ENCODE assay signal across 25 mouse cellular contexts in genomic region chr10:90685367-90685766, GRCm38 (mm10).
"Had no signal": no experiment of that assay in that cellular context is flagged by ENCODE, and none has a peak within 500 bp of the region (broad histone marks: within the 10 kb centered on the region; RNA-seq: fewer than 3 reads in every experiment).

No protein-coding gene starts in this region.

- H3K4me2 ChIP-seq: heart, embryonic 12.5 days; hindbrain, embryonic 12.5 days; hindbrain, embryonic 14.5 days; intestine, embryonic 15.5 days; liver, embryonic 11.5 days; liver, embryonic 13.5 days; liver, embryonic 15.5 days had no signal

- ATAC-seq: hindbrain, embryonic 16.5 days; inflammation-experienced regulatory T-cells, adult 6 months; intestine, embryonic 15.5 days; intestine, postnatal 0 days; liver, postnatal 0 days had no signal

- H3K4me1 ChIP-seq: heart, embryonic 10.5 days; heart, embryonic 12.5 days; intestine, embryonic 15.5 days; liver, embryonic 13.5 days; liver, embryonic 15.5 days had no signal

- DNase-seq: gastrocnemius, adult 2 months; gastrocnemius, postnatal 10 days; gastrocnemius, postnatal 25 days; heart, adult 2 months; heart, postnatal 10 days; heart, postnatal 4 days; kidney, adult 18-20 months; kidney, adult 8-10 months; kidney, postnatal 10 days; kidney, postnatal 4 days; liver; liver, embryonic 13.5 days; liver, postnatal 0 days; lung, adult 2 months had no signal

- H3K36me3 ChIP-seq: heart, embryonic 10.5 days; heart, embryonic 12.5 days; hindbrain, embryonic 10.5 days; hindbrain, embryonic 12.5 days; intestine, embryonic 15.5 days; liver, embryonic 13.5 days; liver, embryonic 15.5 days had no signal

- H3K27ac ChIP-seq: gastrocnemius, adult 2 months; heart, adult 2 months; heart, embryonic 10.5 days; hindbrain, embryonic 10.5 days; hindbrain, embryonic 12.5 days; hindbrain, embryonic 14.5 days; intestine, embryonic 15.5 days; liver, embryonic 13.5 days; liver, embryonic 15.5 days had no signal

- H3K27me3 ChIP-seq: heart, embryonic 12.5 days; hindbrain, embryonic 12.5 days; intestine, embryonic 15.5 days; liver, embryonic 13.5 days; liver, embryonic 15.5 days had no signal

- H3K4me3 ChIP-seq: gastrocnemius, adult 2 months; heart, adult 2 months; heart, embryonic 10.5 days; heart, embryonic 12.5 days; hindbrain, embryonic 10.5 days; hindbrain, embryonic 12.5 days; intestine, embryonic 15.5 days; liver, embryonic 13.5 days; liver, embryonic 15.5 days had no signal

- H3K9ac ChIP-seq: heart, embryonic 12.5 days; hindbrain, embryonic 12.5 days; hindbrain, embryonic 14.5 days; intestine, embryonic 15.5 days; liver, embryonic 13.5 days; liver, embryonic 15.5 days; liver, postnatal 0 days had no signal

- H3K9me3 ChIP-seq: heart, embryonic 10.5 days; heart, embryonic 12.5 days; hindbrain, embryonic 10.5 days; hindbrain, embryonic 12.5 days; intestine, embryonic 15.5 days; liver, embryonic 13.5 days; liver, embryonic 15.5 days had no signal
